In genomic region chr16:23027341-23027740, GRCm38 (mm10) we compare ENCODE assay signal across 23 mouse cellular contexts. TPM values are rescaled to one million over a fixed set of nuclear protein-coding genes. Genes with fewer than 3 reads are reported as not detected.
"Had no signal": no experiment of that assay in that cellular context is flagged by ENCODE, and none has a peak within 500 bp of the region (broad histone marks: within the 10 kb centered on the region; RNA-seq: fewer than 3 reads in every experiment).

No protein-coding gene starts in this region.

RNA-seq across cellular contexts. Expression of gene Kng2, which starts 1.9 kb away (rescaled TPM):
- total RNA-seq: forebrain, postnatal 0 days; gastrocnemius, postnatal 14 days; heart, adult 8-10 months; heart, postnatal 4 days; layer of hippocampus, adult 18-20 months; layer of hippocampus, adult 8-10 months; layer of hippocampus, postnatal 14 days; layer of hippocampus, postnatal 36 days; left cerebral cortex, adult 18-20 months; left cerebral cortex, adult 8-10 months; left cerebral cortex, postnatal 10 days; left cerebral cortex, postnatal 25 days; left cerebral cortex, postnatal 4 days had no signal
- polyA plus RNA-seq: forebrain, postnatal 0 days; heart, embryonic 14.5 days; hindbrain, embryonic 10.5 days; hindbrain, embryonic 12.5 days; inflammation-experienced regulatory T-cells, adult 6 months; limb, embryonic 11.5 days had no signal

RNA-seq across cellular contexts. Expression of gene Kng1, which starts 30.3 kb away (rescaled TPM):
- total RNA-seq: forebrain, postnatal 0 days; gastrocnemius, postnatal 14 days; heart, adult 18-20 months; heart, adult 8-10 months; heart, postnatal 10 days; heart, postnatal 25 days; layer of hippocampus, adult 18-20 months; layer of hippocampus, adult 8-10 months; layer of hippocampus, postnatal 14 days; layer of hippocampus, postnatal 36 days; left cerebral cortex, adult 18-20 months; left cerebral cortex, adult 8-10 months; left cerebral cortex, postnatal 10 days; left cerebral cortex, postnatal 25 days; left cerebral cortex, postnatal 4 days had no signal
- polyA plus RNA-seq: forebrain, postnatal 0 days; heart, embryonic 14.5 days; hindbrain, embryonic 10.5 days; hindbrain, embryonic 12.5 days; hindbrain, embryonic 14.5 days; inflammation-experienced regulatory T-cells, adult 6 months; large intestine, adult 2 months had no signal
